Mouse (Mus musculus) heart, embryonic 10.5 days (tissue): Measurements from ENCODE around the gene Midn. TPM values are rescaled to one million over a fixed set of nuclear protein-coding genes. Genes with fewer than 3 reads are reported as not detected.

Experiments used
- DNase-seq: peaks from one replicate; pipeline ENCODE4 v3.0.0-alpha.2; 2017; ENCODE audit warnings: low spot score
- H3K27ac ChIP-seq: fragments of 300-500 bp; sonication (generic); 2 replicates; pipeline ENCODE4 v1.5.1; 2016; ENCODE audit warnings: mild to moderate bottlenecking
- H3K27me3 ChIP-seq: fragments of 300-500 bp; sonication (generic); 2 replicates; pipeline ENCODE4 v1.6.1; 2016; ENCODE audit warnings: mild to moderate bottlenecking; ENCODE audit not compliant: poor library complexity, insufficient read depth, severe bottlenecking
- H3K36me3 ChIP-seq: fragments of 300-500 bp; sonication (generic); 2 replicates; pipeline ENCODE4 v1.6.1; 2016; ENCODE audit warnings: mild to moderate bottlenecking, moderate library complexity
- H3K4me1 ChIP-seq: fragments of 300-500 bp; sonication (generic); 2 replicates; pipeline ENCODE4 v1.6.1; 2016; ENCODE audit warnings: mild to moderate bottlenecking
- H3K4me3 ChIP-seq: fragments of 300-500 bp; sonication (generic); 2 replicates; pipeline ENCODE4 v1.5.1; 2016; ENCODE audit warnings: mild to moderate bottlenecking, moderate library complexity
- H3K9me3 ChIP-seq: fragments of 300-500 bp; sonication (generic); 2 replicates; pipeline ENCODE4 v1.6.1; 2016; ENCODE audit warnings: mild to moderate bottlenecking, moderate library complexity
- WGBS: fragments of 180-500 bp; shearing (Covaris S2); methylation state at CpG from one replicate; pipeline ENCODE4 v1.1.7; 2016; 5-methylcytosine and 5-hydroxymethylcytosine counted together
- polyA plus RNA-seq: library from polyadenylated mRNA; unstranded; fragments of >200 nt; fragmentation: Nextera tagmentation; extraction: Ambion mirVana; gene quantifications from 2 replicates; pipeline ENCODE4 v1.2.1, GENCODE M21; 2016

Gene Midn
- polyA plus RNA-seq, 1 experiment from 2014 or later: 24.4 TPM

GRCm38 (mm10) chr10:80115944-80116335, 32.1 kb upstream of the Midn start:
- WGBS: under 1% methylated on average over 63 of the region's 63 CpGs
- no peaks in the 10 kb centered on the region for H3K27me3 ChIP-seq
- H3K36me3 ChIP-seq: peaks cover 33% of the 10 kb centered on the region
- H3K9me3 ChIP-seq: no peaks in the 10 kb centered on the region
- peak overlapping the region; percentile 93 for H3K4me3 ChIP-seq
- H3K27ac ChIP-seq: peak overlapping the region; percentile 96
- H3K4me1 ChIP-seq: peaks cover 49% of the 10 kb centered on the region
- DNase-seq: no peak

DNA sequence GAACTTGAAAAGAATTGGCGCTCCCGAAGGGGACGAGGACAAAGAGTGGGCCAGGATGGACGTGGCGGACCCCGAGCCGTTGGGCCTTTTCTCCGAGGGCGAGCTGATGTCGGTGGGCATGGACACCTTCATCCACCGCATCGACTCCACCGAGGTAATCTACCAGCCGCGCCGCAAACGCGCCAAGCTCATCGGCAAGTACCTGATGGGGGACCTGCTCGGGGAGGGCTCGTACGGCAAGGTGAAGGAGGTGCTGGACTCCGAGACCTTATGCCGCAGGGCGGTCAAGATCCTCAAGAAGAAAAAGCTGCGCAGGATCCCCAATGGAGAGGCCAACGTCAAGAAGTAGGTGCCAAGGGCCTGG, 31.5 kb upstream of the Midn start:
- 1% methylated on average over 27 of the region's 27 CpGs for WGBS
- Histone ChIP-seq H3K27ac (peak overlapping the region; percentile 96), H3K36me3 (peaks cover 39% of the 10 kb centered on the region), H3K27me3 (no peaks in the 10 kb centered on the region), H3K4me1 (peaks cover 49% of the 10 kb centered on the region), H3K9me3 (no peaks in the 10 kb centered on the region), H3K4me3 (peak overlapping the region; percentile 93)
- DNase-seq: no peak

DNA sequence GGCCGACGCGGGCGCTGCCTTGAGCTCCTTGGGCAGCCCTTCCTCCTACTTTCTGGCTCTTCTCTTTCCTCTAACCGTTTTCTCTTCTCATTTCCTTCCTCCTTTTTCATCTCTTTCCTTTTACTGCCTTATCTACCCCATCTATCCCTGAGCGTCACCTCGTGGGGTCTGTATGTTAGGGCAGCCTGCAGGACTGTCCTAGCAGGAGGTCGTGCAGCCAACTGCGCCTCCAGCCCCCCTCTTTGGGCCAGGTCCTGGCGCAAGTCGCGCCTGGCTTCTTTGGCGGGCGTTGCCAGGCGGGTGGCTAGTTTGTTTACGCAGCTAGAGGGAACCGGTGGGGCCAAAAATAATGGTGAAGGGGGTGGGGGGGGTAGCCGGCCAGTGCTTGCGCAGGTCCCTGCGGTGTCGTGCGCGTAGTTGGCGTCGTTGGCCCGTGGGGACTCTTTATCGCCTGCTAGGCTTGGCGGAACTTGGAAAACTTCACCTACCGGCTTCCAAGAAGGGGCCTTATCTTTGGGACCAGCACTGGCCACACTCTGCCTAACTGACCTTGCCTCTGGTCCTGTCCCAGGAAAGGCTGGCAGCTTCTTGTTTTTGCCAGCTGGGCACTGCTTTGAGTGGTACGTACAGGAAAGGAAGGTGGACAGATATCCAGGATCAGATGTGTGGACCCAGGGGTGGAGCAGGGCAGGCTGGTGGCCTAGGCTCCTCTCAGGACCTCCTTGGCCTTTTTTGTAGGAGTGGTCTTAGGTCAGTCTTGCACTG, 31.0 kb upstream of the Midn start:
- Histone ChIP-seq H3K36me3 (peaks cover 45% of the 10 kb centered on the region), H3K4me1 (peaks cover 49% of the 10 kb centered on the region), H3K27me3 (no peaks in the 10 kb centered on the region), H3K9me3 (no peaks in the 10 kb centered on the region), H3K27ac (peak overlapping the region; percentile 96), H3K4me3 (peak overlapping the region; percentile 93)
- 1% methylated on average over 30 of the region's 30 CpGs for WGBS
- DNase-seq: peak; percentile 88

DNA sequence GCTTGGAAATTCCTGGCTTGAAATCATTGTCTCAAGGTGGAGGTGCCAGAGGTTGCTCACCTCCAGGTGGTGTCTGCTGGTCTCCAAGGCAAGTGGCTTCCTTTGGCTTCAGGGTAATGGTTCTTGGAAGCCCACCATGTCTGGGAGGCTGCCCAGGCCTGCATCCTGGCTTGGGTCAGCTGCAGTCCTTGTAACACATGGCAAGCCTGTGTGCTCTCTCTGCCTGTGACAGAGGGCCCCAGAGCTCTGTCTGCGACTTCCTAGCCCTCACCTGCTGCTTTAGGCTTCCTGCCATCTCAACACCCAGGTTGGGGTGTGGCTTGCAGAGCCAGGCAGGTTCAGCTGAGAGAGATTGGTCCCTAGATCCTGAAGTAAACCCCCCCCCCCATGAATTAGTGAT, 30.3 kb upstream of the Midn start:
- H3K27me3 ChIP-seq: no peaks in the 10 kb centered on the region
- H3K27ac ChIP-seq: peak overlapping the region; percentile 96
- DNase-seq: no peak
- peak overlapping the region; percentile 93 for H3K4me3 ChIP-seq
- no peaks in the 10 kb centered on the region for H3K9me3 ChIP-seq
- H3K4me1 ChIP-seq: peaks cover 49% of the 10 kb centered on the region
- H3K36me3 ChIP-seq: peaks cover 50% of the 10 kb centered on the region
- 48% methylated on average over 1 of the region's 1 CpGs for WGBS

DNA sequence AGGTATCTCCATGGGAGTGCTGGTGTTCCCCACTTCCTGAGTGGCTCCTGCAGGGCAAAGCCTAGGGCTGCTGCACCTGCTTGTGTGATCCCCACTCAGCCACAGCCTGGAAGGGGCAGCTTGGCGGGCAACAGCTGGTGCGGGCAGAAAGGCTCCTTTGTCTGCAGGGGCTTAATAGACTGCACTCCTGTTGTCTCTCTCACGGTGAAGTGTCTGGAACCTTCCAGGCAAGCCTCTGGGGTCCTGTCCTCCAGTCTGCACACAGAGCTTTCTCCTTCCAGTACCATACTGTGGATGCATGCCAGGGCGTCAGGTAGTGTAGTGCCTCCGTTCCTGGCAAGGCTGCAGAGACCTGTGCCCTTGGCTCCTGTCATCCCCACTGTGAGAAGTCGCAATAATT, 29.5 kb upstream of the Midn start:
- Histone ChIP-seq H3K9me3 (no peaks in the 10 kb centered on the region), H3K27ac (no peak overlapping the region), H3K4me1 (peaks cover 53% of the 10 kb centered on the region), H3K4me3 (peak overlapping the region; percentile 93), H3K27me3 (no peaks in the 10 kb centered on the region), H3K36me3 (peaks cover 58% of the 10 kb centered on the region)
- no peak for DNase-seq
- 80% methylated on average over 6 of the region's 6 CpGs for WGBS

DNA sequence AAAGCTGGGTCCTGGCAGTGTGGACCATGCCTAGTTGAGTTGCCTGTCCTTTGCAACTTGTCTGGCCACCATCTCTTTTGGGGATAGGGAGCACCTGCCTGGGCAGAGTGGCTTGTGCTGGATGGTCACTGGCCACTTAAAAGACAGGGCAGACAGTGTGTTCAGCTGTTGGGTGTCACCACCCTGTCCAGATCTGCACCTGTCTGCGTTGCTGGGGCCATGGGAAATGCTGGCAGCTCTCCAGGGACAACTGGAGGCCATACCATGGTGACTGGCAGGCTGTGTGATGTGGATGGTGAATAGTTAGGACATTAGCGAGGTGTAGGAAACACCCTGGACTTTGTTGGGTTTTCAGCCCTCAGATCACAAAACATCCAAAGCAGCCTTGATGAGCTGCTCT, 27.9 kb upstream of the Midn start:
- peaks cover 73% of the 10 kb centered on the region for H3K36me3 ChIP-seq

DNA sequence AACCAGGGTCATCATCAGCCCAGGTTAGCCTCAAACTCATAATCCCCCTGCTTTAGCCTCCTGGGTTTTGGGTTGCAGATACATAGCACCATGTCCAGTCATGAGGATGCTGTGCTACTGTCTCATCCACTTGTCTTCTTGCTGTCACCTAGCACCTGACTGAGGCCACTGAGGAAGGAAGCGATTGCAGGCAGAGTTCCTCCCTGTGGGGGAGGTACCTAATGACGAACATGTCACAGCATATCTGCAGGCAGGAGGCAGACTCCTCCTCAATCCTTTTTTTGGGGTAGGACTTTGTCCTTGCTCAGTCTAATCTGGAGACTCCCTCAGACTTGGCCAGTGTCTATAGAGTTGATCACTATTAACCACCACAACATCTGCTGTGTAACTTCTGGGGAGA, 26.4 kb upstream of the Midn start:
- Histone ChIP-seq H3K9me3 (no peaks in the 10 kb centered on the region), H3K4me1 (peaks cover 58% of the 10 kb centered on the region), H3K27me3 (no peaks in the 10 kb centered on the region), H3K27ac (no peak overlapping the region), H3K4me3 (no peak overlapping the region), H3K36me3 (peaks cover 88% of the 10 kb centered on the region)
- DNase-seq: no peak
- 75% methylated on average over 2 of the region's 2 CpGs for WGBS

More for the DNA sequence above, 27.9 kb upstream of the Midn start:
- WGBS: 84% methylated on average over 2 of the region's 2 CpGs
- no peak overlapping the region for H3K27ac ChIP-seq
- no peak for DNase-seq
- H3K9me3 ChIP-seq: no peaks in the 10 kb centered on the region
- peaks cover 58% of the 10 kb centered on the region for H3K4me1 ChIP-seq
- H3K4me3 ChIP-seq: peak overlapping the region; percentile 19; the same call in 1 of the 2 replicates
- no peaks in the 10 kb centered on the region for H3K27me3 ChIP-seq

GRCm38 (mm10) chr10:80123932-80124562, 24.0 kb upstream of the Midn start:
- no peak for DNase-seq
- H3K4me1 ChIP-seq: peaks cover 36% of the 10 kb centered on the region
- H3K4me3 ChIP-seq: peak overlapping the region; percentile 19; the same call in 1 of the 2 replicates
- H3K36me3 ChIP-seq: peaks cover 97% of the 10 kb centered on the region
- 83% methylated on average over 9 of the region's 9 CpGs for WGBS
- H3K9me3 ChIP-seq: no peaks in the 10 kb centered on the region
- H3K27me3 ChIP-seq: no peaks in the 10 kb centered on the region
- H3K27ac ChIP-seq: peak overlapping the region; percentile 25; the same call in 1 of the 2 replicates

DNA sequence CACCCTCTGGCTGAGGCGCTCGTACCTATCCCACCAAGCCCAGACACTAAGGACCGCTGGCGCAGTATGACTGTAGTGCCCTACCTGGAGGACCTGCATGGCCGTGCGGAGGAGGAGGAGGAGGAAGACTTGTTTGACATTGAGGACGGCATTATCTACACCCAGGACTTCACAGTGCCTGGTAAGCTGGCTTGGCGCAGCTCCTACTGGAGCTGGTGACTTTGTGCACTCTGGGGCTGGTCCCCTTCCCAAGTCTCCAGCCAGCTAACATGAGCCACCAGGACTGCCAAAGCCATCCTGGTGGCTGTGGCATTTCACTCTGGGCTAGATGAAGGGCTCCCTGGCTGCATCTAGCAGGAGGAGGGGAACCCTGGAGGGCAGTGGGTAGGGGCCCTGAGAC, 20.2 kb upstream of the Midn start:
- Histone ChIP-seq H3K4me3 (no peak overlapping the region), H3K36me3 (peaks cover 99% of the 10 kb centered on the region)

DNA sequence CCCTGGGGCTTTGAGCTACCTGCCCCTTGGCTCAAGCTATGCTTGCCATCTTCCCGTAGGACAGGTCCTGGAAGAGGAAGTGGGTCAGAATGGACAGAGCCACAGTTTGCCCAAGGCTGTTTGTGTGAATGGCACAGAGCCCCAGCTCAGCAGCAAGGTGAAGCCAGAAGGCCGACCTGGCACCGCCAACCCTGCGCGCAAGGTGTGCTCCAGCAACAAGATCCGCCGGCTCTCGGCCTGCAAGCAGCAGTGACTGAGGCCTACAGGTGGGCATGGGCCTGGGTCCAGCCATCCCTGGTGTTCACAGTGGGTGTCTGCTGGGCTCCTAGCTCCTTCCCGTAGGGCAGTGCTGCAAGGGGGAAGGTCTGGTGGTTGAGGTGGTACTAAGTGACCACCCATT, 18.2 kb upstream of the Midn start:
- H3K27me3 ChIP-seq: peaks cover 25% of the 10 kb centered on the region
- peaks cover 43% of the 10 kb centered on the region for H3K4me1 ChIP-seq
- H3K4me3 ChIP-seq: peak overlapping the region; percentile 22; the same call in 1 of the 2 replicates
- H3K27ac ChIP-seq: no peak overlapping the region
- 94% methylated on average over 9 of the region's 9 CpGs for WGBS
- peaks cover 93% of the 10 kb centered on the region for H3K36me3 ChIP-seq
- DNase-seq: no peak
- no peaks in the 10 kb centered on the region for H3K9me3 ChIP-seq

More for the DNA sequence above, 20.2 kb upstream of the Midn start:
- no peaks in the 10 kb centered on the region for H3K9me3 ChIP-seq
- WGBS: 95% methylated on average over 8 of the region's 8 CpGs
- DNase-seq: no peak
- H3K27ac ChIP-seq: no peak overlapping the region
- peaks cover 49% of the 10 kb centered on the region for H3K4me1 ChIP-seq
- peaks cover 12% of the 10 kb centered on the region; the same call in 1 of the 2 replicates for H3K27me3 ChIP-seq

GRCm38 (mm10) chr10:80130403-80131031, 17.6 kb upstream of the Midn start:
- Histone ChIP-seq H3K27ac (no peak overlapping the region), H3K27me3 (peaks cover 32% of the 10 kb centered on the region), H3K4me1 (peaks cover 42% of the 10 kb centered on the region), H3K9me3 (no peaks in the 10 kb centered on the region), H3K36me3 (peaks cover 89% of the 10 kb centered on the region), H3K4me3 (peak overlapping the region; percentile 48; the same call in 1 of the 2 replicates)
- no peak for DNase-seq
- WGBS: 84% methylated on average over 18 of the region's 18 CpGs

DNA sequence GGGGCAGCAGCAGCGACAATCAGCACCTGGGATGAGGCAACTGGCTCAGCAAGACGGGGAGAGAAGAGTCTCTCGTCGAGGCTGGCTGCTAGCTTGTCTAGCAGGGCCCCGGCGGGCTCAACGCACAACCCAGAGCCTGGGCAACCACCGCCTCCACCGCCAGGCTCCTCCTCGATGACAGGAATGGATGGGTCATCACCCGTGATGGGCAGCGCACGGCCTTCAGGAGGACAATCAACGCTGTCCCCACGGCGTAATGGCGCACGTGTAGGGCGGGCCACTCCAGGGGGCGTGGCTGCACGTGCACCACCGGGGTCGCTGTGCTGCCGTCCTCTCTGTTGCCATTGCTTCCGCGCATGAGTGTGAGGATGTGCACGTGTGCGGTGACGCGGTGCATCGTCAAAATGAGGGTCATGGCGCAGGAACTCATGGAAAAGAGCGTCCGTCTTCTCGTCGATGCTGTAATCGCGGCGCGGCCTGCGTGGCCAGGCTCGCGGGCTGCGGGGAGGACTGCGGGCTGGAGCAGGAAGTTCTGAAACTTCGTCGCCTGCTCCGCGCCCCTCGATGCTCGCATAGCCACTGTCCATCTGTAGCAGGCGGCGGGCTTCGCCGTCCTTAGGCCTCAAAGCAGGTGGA, 16.6 kb upstream of the Midn start:
- peaks cover 46% of the 10 kb centered on the region for H3K4me1 ChIP-seq
- peak overlapping the region; percentile 43 for H3K27ac ChIP-seq
- no peak for DNase-seq

More for the DNA sequence above, 16.6 kb upstream of the Midn start:
- 17% methylated on average over 55 of the region's 55 CpGs for WGBS
- Histone ChIP-seq H3K4me3 (peak overlapping the region; percentile 48), H3K36me3 (peaks cover 85% of the 10 kb centered on the region), H3K9me3 (no peaks in the 10 kb centered on the region), H3K27me3 (peaks cover 41% of the 10 kb centered on the region)
